Mouse (Mus musculus) lung, postnatal 0 days (tissue): Measurements from ENCODE around the gene Gkn2. TPM values are rescaled to one million over a fixed set of nuclear protein-coding genes. Genes with fewer than 3 reads are reported as not detected.

Source experiments
- ATAC-seq: fragments of 200-750 bp; cut with Nextera tagmentation; 2 replicates; pipeline ENCODE4 v1.8.0; 2017; ENCODE audit warnings: moderate library complexity
- DNase-seq: peaks from one replicate; pipeline ENCODE4 v3.0.0-alpha.2; 2016; ENCODE audit warnings: low spot score
- H3K27ac ChIP-seq: fragments of 300-500 bp; sonication (generic); 2 replicates; pipeline ENCODE4 v1.5.1; 2014; ENCODE audit warnings: antibody characterized with exemption, mild to moderate bottlenecking, low read length, mixed read lengths
- H3K27me3 ChIP-seq: fragments of 300-500 bp; sonication (generic); replicated peaks from 2 replicates; pipeline ENCODE4 v1.6.1; 2014; ENCODE audit warnings: low read length, mixed read lengths; ENCODE audit not compliant: insufficient read depth
- H3K36me3 ChIP-seq: fragments of 300-500 bp; sonication (generic); 2 replicates; pipeline ENCODE4 v1.6.1; 2014; ENCODE audit warnings: low read length, mixed read lengths; ENCODE audit not compliant: insufficient read depth
- H3K4me1 ChIP-seq: fragments of 300-500 bp; sonication (generic); 2 replicates; pipeline ENCODE4 v1.6.1; 2014; ENCODE audit warnings: antibody characterized with exemption, low read depth, low read length, mixed read lengths; ENCODE audit not compliant: insufficient read depth
- H3K4me2 ChIP-seq: fragments of 300-500 bp; sonication (generic); replicated peaks from 2 replicates; pipeline ENCODE4 v1.6.1; 2014; ENCODE audit warnings: low read depth, mild to moderate bottlenecking, low read length, moderate library complexity, mixed read lengths
- H3K4me3 ChIP-seq: fragments of 300-500 bp; sonication (generic); 2 replicates; pipeline ENCODE4 v1.5.1; 2014; ENCODE audit warnings: low read depth, low read length
- H3K9ac ChIP-seq: fragments of 300-500 bp; sonication (generic); replicated peaks from 2 replicates; pipeline ENCODE4 v1.6.1; 2014; ENCODE audit warnings: low read depth, mild to moderate bottlenecking
- H3K9me3 ChIP-seq: fragments of 300-500 bp; sonication (generic); 2 replicates; pipeline ENCODE4 v1.6.1; 2016; ENCODE audit warnings: low read length, mixed read lengths
- CTCF ChIP-seq: IDR thresholded peaks from 2 replicates; pipeline ENCODE4 v1.5.1; 2016; ENCODE audit warnings: antibody characterized with exemption, mild to moderate bottlenecking
- EP300 ChIP-seq: IDR thresholded peaks from 2 replicates; pipeline ENCODE4 v1.6.1; 2016; ENCODE audit warnings: antibody characterized with exemption, mild to moderate bottlenecking, control low read depth
- WGBS: fragments of 180-500 bp; shearing (Covaris S2); extraction: QIAGEN DNeasy Blood & Tissue Kit; methylation state at CpG from one replicate; pipeline ENCODE4 v1.1.7; 2014; 5-methylcytosine and 5-hydroxymethylcytosine counted together
- polyA plus RNA-seq: library from polyadenylated mRNA; unstranded; fragments of >200 nt; fragmentation: Nextera tagmentation; extraction: Ambion mirVana; gene quantifications from 2 replicates; pipeline ENCODE4 v1.2.1, GENCODE M21; 2015

Gene Gkn2
- polyA plus RNA-seq, 1 experiment from 2014 or later: 0.20 TPM

- no peaks in the 10 kb centered on the region for H3K36me3 ChIP-seq
- H3K27me3 ChIP-seq: no peaks in the 10 kb centered on the region
- peak; percentile 76 for ATAC-seq
- H3K9ac ChIP-seq: peak within 1 kb of the TSS; percentile 57
- H3K4me2 ChIP-seq: peak within 1 kb of the TSS; percentile 77
- peak; percentile 71 for DNase-seq
- H3K27ac ChIP-seq: peak within 1 kb of the TSS; percentile 93
- H3K4me3 ChIP-seq: peak within 1 kb of the TSS; percentile 66
- TF ChIP-seq CTCF (peak; percentile 61), EP300 (no peak)
- H3K9me3 ChIP-seq: no peaks in the 10 kb centered on the region
- WGBS: under 1% methylated on average over 54 of the region's 54 CpGs
- H3K4me1 ChIP-seq: 0 out of 2 replicates have a peak, but pooled peaks cover 8% of the 10 kb centered on the region
Measured at GRCm38 (mm10) chr6:87335091-87335934, 37.8 kb upstream of the Gkn2 start, which contains the start of gene Antxr1. Antxr1 (minus strand) TSS chr6:87335821.

DNA sequence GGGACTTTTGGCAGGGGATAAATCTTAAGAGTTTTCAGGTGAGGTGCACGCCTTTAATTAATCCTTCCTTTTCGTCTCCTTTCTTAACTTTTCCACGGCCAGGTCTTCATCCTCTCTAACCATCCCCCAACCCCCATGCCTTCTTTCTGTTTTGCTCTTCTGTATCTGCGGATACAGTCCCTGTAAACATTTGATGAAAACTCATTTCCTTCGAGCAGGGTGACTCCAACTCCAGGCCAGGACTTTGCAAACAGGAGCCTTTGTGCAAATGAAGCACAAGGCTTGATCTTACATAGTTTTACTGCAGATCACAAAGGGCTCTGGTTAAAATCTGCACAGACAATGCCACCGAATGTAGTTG, 37.2 kb upstream of the Gkn2 start:
- Histone ChIP-seq H3K27ac (peak overlapping the region; percentile 93; the same call in 1 of the 2 replicates), H3K4me1 (0 out of 2 replicates have a peak, but pooled peaks cover 7% of the 10 kb centered on the region), H3K4me3 (peak overlapping the region; percentile 66), H3K4me2 (peak overlapping the region; percentile 77; the same call in 1 of the 2 replicates), H3K27me3 (no peaks in the 10 kb centered on the region), H3K9ac (no peak overlapping the region), H3K36me3 (no peaks in the 10 kb centered on the region), H3K9me3 (no peaks in the 10 kb centered on the region)
- peak; percentile 52 for DNase-seq
- WGBS: 19% methylated on average over 6 of the region's 6 CpGs
- peak; percentile 39 for ATAC-seq
- TF ChIP-seq EP300: no peak
- TF ChIP-seq CTCF: no peak

- H3K27ac ChIP-seq: no peak within 1 kb of the TSS
- ATAC-seq: no peak
- TF ChIP-seq CTCF (no peak), EP300 (no peak)
- whole genome bisulfite sequencing: 83% methylated on average over 8 of the region's 8 CpGs
- no peak within 1 kb of the TSS for H3K4me2 ChIP-seq
- no peak within 1 kb of the TSS for H3K9ac ChIP-seq
- H3K9me3 ChIP-seq: no peaks in the 10 kb centered on the region
- no peak within 1 kb of the TSS for H3K4me3 ChIP-seq
- no peaks in the 10 kb centered on the region for H3K27me3 ChIP-seq
- no peaks in the 10 kb centered on the region for H3K4me1 ChIP-seq
- DNase-seq: no peak
- no peaks in the 10 kb centered on the region for H3K36me3 ChIP-seq
Measured at GRCm38 (mm10) chr6:87350829-87351228, 22.3 kb upstream of the Gkn2 start, which contains the start of gene Gkn1. Gkn1 (minus strand) TSS chr6:87350942.

DNA sequence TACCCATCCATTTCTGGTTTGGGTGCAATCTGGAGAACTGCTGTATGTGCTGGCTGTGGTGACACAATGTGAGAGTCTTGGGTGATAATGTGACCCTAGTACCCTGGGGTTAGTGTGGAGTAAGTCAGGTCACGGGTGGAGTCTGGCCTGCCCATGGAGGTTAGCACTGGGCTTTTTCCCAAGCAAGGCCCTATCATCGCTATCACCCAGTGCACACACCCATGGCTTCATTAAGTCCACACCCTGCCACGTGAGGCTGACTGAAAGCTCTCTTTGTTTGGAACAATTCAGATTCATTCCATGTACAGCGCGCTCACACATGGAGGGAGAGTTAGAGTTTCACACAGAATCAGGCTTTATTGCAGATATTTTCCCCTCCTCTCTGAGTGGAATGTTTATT, 18.7 kb upstream of the Gkn2 start:
- Histone ChIP-seq H3K4me1 (no peaks in the 10 kb centered on the region), H3K4me2 (no peak overlapping the region), H3K36me3 (no peaks in the 10 kb centered on the region), H3K27ac (no peak overlapping the region), H3K9ac (no peak overlapping the region), H3K4me3 (no peak overlapping the region), H3K27me3 (no peaks in the 10 kb centered on the region), H3K9me3 (no peaks in the 10 kb centered on the region)
- WGBS: 64% methylated on average over 5 of the region's 5 CpGs
- no peak for TF ChIP-seq EP300
- no peak for TF ChIP-seq CTCF
- ATAC-seq: no peak
- no peak for DNase-seq

- H3K9me3 ChIP-seq: no peaks in the 10 kb centered on the region
- H3K4me2 ChIP-seq: no peak overlapping the region
- H3K4me1 ChIP-seq: no peaks in the 10 kb centered on the region
- H3K9ac ChIP-seq: no peak overlapping the region
- DNase-seq (no peak), ATAC-seq (no peak)
- 69% methylated on average over 5 of the region's 5 CpGs for WGBS
- H3K27me3 ChIP-seq: no peaks in the 10 kb centered on the region
- TF ChIP-seq CTCF (no peak), EP300 (no peak)
- no peak overlapping the region for H3K4me3 ChIP-seq
- no peaks in the 10 kb centered on the region for H3K36me3 ChIP-seq
- no peak overlapping the region for H3K27ac ChIP-seq
Measured at GRCm38 (mm10) chr6:87369223-87369622, 3.9 kb upstream of the Gkn2 start.

GRCm38 (mm10) chr6:87383926-87384691, 11.0 kb downstream of the Gkn2 start:
- Histone ChIP-seq H3K9me3 (no peaks in the 10 kb centered on the region), H3K27me3 (peaks cover 8% of the 10 kb centered on the region; the same call in 1 of the 2 replicates), H3K4me3 (peak overlapping the region; percentile 19; the same call in 1 of the 2 replicates), H3K4me2 (peak overlapping the region; percentile 46), H3K36me3 (no peaks in the 10 kb centered on the region), H3K4me1 (peaks cover 7% of the 10 kb centered on the region; the same call in 1 of the 2 replicates), H3K9ac (no peak overlapping the region), H3K27ac (no peak overlapping the region)
- WGBS: 8% methylated on average over 24 of the region's 24 CpGs
- peak; percentile 57 for DNase-seq
- peak; percentile 53 for ATAC-seq
- TF ChIP-seq EP300: no peak
- peak; percentile 70 for TF ChIP-seq CTCF
